Mouse (Mus musculus) neural tube, embryonic 13.5 days (tissue): ENCODE results near the gene Tm2d1. TPM values are rescaled to one million over a fixed set of nuclear protein-coding genes. Genes with fewer than 3 reads are reported as not detected.

Source experiments
- ATAC-seq: fragments of 200-750 bp; cut with Nextera tagmentation; 2 replicates; pipeline ENCODE4 v1.8.0; 2017; ENCODE audit warnings: low read depth, mild to moderate bottlenecking, moderate TSS enrichment, moderate library complexity
- H3K27ac ChIP-seq: fragments of 300-500 bp; sonication (generic); replicated peaks from 2 replicates; pipeline ENCODE4 v1.5.1; 2015; ENCODE audit warnings: moderate library complexity, mild to moderate bottlenecking, inconsistent platforms
- H3K27me3 ChIP-seq: fragments of 300-500 bp; sonication (generic); 2 replicates; pipeline ENCODE4 v1.6.1; 2015; ENCODE audit warnings: mild to moderate bottlenecking, inconsistent platforms
- H3K36me3 ChIP-seq: fragments of 300-500 bp; sonication (generic); 2 replicates; pipeline ENCODE4 v1.6.1; 2015; ENCODE audit warnings: mild to moderate bottlenecking, inconsistent platforms
- H3K4me1 ChIP-seq: fragments of 300-500 bp; sonication (generic); replicated peaks from 2 replicates; pipeline ENCODE4 v1.6.1; 2015; ENCODE audit warnings: inconsistent platforms
- H3K4me2 ChIP-seq: fragments of 300-500 bp; sonication (generic); 2 replicates; pipeline ENCODE4 v1.6.1; 2015; ENCODE audit warnings: inconsistent platforms, mild to moderate bottlenecking, moderate library complexity
- H3K4me3 ChIP-seq: fragments of 300-500 bp; sonication (generic); 2 replicates; pipeline ENCODE4 v1.5.1; 2015; ENCODE audit warnings: mild to moderate bottlenecking, inconsistent platforms
- H3K9ac ChIP-seq: fragments of 300-500 bp; sonication (generic); 2 replicates; pipeline ENCODE4 v1.6.1; 2015; ENCODE audit warnings: moderate library complexity, mild to moderate bottlenecking, inconsistent platforms
- H3K9me3 ChIP-seq: fragments of 300-500 bp; sonication (generic); 2 replicates; pipeline ENCODE4 v1.6.1; 2016; ENCODE audit warnings: inconsistent platforms
- WGBS: fragments of 180-500 bp; shearing (Covaris S2); methylation state at CpG from one replicate; pipeline ENCODE4 v1.1.7; 2015; 5-methylcytosine and 5-hydroxymethylcytosine counted together
- polyA plus RNA-seq: library from polyadenylated mRNA; unstranded; fragments of >200 nt; fragmentation: Nextera tagmentation; extraction: Ambion mirVana; gene quantifications from 2 replicates; pipeline ENCODE4 v1.2.1, GENCODE M21; 2015

Gene Tm2d1
- polyA plus RNA-seq, 1 experiment from 2014 or later, result 151 TPM

GRCm38 (mm10) chr4:98317149-98317548 lies 66.0 kb downstream of the Tm2d1 start:
- ATAC-seq, result no peak
- no peak overlapping the region for H3K4me3 ChIP-seq
- peaks cover 16% of the 10 kb centered on the region for H3K4me1 ChIP-seq
- no peak overlapping the region for H3K27ac ChIP-seq
- 93% methylated on average over 2 of the region's 2 CpGs for WGBS
- no peaks in the 10 kb centered on the region for H3K9me3 ChIP-seq
- H3K4me2 ChIP-seq, result no peak overlapping the region
- no peaks in the 10 kb centered on the region for H3K36me3 ChIP-seq
- H3K9ac ChIP-seq, result no peak overlapping the region
- no peaks in the 10 kb centered on the region for H3K27me3 ChIP-seq

Other genes starting within 250 kb of the Tm2d1 start
- 4.5 and 4.8 TPM in 2 replicates for gene Patj, start 12.5 kb upstream of the Tm2d1 start, polyA plus RNA-seq